Mouse (Mus musculus) cerebellum, adult 2 months (tissue): ENCODE results near the gene Smc6. TPM values are rescaled to one million over a fixed set of nuclear protein-coding genes. Genes with fewer than 3 reads are reported as not detected.

Experiments
- DNase-seq, 2 experiments: peaks; one replicate each; pipeline ENCODE4 v3.0.0; 2021
- H3K27ac ChIP-seq: fragments of 200-500 bp; 2 replicates; pipeline ENCODE4 v1.5.1; 2012; ENCODE audit warnings: low read length, control low read depth, inconsistent platforms; ENCODE audit not compliant: insufficient read depth
- H3K27me3 ChIP-seq: fragments of 200-500 bp; 2 replicates; pipeline ENCODE4 v1.6.1; 2012; ENCODE audit warnings: inconsistent platforms, mild to moderate bottlenecking, low read length, moderate library complexity; ENCODE audit not compliant: control insufficient read depth, insufficient read depth
- H3K4me1 ChIP-seq: fragments of 200-500 bp; 2 replicates; pipeline ENCODE4 v1.6.1; 2011; ENCODE audit warnings: low read length; ENCODE audit not compliant: control insufficient read depth, insufficient read depth
- H3K4me3 ChIP-seq: fragments of 200-500 bp; replicated peaks from 2 replicates; pipeline ENCODE3; 2011; ENCODE audit warnings: mild to moderate bottlenecking, low read depth, low read length, control low read depth; ENCODE audit not compliant: insufficient read depth
- CTCF ChIP-seq: fragments of 200-500 bp; IDR thresholded peaks from 2 replicates; pipeline ENCODE4 v1.5.1; 2011; ENCODE audit warnings: low read depth, mild to moderate bottlenecking, control low read depth, low read length, moderate library complexity, borderline replicate concordance; ENCODE audit not compliant: insufficient read depth
- POLR2A ChIP-seq: fragments of 200-500 bp; IDR thresholded peaks from 2 replicates; pipeline ENCODE4 v1.6.1; 2011; ENCODE audit warnings: low read length, control low read depth, borderline replicate concordance; ENCODE audit not compliant: insufficient read depth
- WGBS: fragments of 180-500 bp; shearing (Covaris S2); methylation state at CpG from one replicate; pipeline ENCODE4 v1.1.7; 2018; 5-methylcytosine and 5-hydroxymethylcytosine counted together
- polyA plus RNA-seq: library from polyadenylated mRNA; depleted of rRNA; stranded (reverse); fragments of >200 nt; gene quantifications from 2 replicates; pipeline ENCODE4 v1.2.3, GENCODE M21; 2012; rRNA removed

Smc6 gene
- polyA plus RNA-seq, 1 experiment: 44.3 TPM

DNA sequence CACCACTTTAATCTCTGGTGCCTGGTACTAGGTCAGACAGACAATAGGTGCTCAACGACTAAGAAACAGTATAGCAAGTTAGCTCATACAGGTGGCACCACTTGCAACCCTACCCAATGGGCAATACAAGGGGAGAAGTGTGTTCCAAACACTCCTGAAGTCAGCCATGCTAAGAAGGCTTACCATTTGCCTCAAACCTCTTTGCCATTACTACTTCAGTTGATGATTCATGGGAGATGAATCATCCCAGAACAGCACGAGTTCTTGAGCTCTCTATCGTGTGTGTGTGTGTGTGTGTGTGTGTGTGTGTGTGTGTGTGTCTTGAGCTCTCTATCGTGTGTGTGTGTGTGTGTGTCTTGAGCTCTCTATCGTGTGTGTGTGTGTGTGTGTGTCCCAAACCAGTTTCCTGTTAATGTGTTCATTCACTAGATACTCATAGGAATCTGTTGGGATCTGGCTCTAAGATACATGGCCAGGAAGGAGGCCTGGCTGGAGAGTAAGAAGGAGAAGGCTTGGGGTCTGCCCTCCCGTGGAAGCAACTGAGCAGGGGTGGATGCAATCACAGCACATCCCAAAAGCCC, 76.4 kb downstream of the Smc6 start:
- Histone ChIP-seq H3K4me3 (no peak overlapping the region), H3K27ac (no peak overlapping the region), H3K27me3 (no peaks in the 10 kb centered on the region), H3K4me1 (peaks cover 14% of the 10 kb centered on the region)
- DNase-seq: peak in 1 of 2 experiments; percentile 37
- WGBS: 53% methylated on average over 6 of the region's 6 CpGs
- TF ChIP-seq POLR2A (no peak), CTCF (no peak)

DNA sequence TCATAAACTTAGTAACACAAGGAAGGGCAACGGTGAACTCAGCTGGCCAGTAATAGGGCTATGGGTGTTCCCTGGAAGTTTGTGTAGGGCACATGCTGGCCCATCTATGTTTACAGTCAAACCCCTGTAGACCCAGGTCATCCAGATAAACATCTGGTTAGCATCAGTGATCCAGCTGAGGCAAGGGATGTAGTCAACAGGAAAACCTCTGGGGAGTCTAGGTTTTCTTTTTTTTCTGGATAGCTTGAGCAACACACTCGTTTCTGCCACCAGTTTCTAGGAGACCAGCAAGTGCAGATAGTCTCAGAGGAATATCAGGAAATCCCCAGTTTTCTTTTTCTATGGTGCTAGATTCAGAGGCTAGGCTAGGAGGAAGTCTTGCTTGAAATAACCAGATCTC, 80.3 kb downstream of the Smc6 start:
- Histone ChIP-seq H3K27me3 (no peaks in the 10 kb centered on the region), H3K27ac (no peak overlapping the region), H3K4me3 (no peak overlapping the region), H3K4me1 (peaks cover 16% of the 10 kb centered on the region)
- no peak for TF ChIP-seq POLR2A
- TF ChIP-seq CTCF: no peak
- no peak for DNase-seq
- WGBS: 71% methylated on average over 2 of the region's 2 CpGs

DNA sequence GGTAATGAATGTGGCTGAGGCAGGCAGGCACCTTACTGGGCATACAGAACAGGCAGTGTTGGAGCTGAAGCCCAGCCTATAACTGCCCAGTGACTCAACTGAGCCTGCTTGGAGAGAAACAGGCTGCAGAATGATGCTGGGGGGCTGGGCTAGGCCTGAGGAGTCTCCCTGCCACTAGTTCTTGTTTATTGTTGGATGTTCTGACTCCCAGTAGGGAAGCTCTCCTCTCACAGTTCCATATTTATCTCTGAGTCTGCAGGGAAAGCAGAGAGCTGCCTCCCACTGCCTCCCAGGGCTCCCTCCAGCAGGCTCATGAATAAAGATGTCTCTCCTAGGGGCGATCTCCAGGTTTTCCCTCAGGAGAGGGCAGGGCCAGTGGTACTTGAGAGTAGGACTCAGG, 82.7 kb downstream of the Smc6 start:
- DNase-seq: peak in 1 of 2 experiments; percentile 27
- WGBS: 3% methylated on average over 1 of the region's 1 CpGs
- Histone ChIP-seq H3K27ac (no peak overlapping the region), H3K4me1 (peaks cover 15% of the 10 kb centered on the region), H3K4me3 (no peak overlapping the region), H3K27me3 (no peaks in the 10 kb centered on the region)
- no peak for TF ChIP-seq POLR2A
- no peak for TF ChIP-seq CTCF

DNA sequence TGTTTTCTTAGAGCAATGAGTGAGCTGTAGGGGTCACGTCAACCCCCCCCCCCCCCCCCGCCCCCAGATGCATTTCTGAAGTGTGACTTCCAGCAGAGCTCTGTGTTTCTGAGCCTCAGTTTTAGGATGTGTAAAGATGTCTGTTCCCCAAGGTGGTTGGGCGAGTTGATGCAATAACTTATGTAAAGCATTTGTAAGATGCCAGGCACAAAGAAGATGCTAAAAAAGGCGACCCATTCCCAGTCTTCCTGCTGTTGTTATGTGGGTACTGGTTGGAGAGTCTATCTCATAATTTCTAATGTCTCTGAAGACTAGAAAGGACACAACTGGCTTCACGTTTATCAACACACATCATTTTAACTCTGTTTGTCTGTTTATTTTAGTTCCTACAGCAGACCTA, 84.2 kb downstream of the Smc6 start:
- H3K27me3 ChIP-seq: no peaks in the 10 kb centered on the region
- H3K27ac ChIP-seq: no peak overlapping the region
- 61% methylated on average over 5 of the region's 5 CpGs for WGBS
- DNase-seq: no peak
- no peak overlapping the region for H3K4me3 ChIP-seq
- peaks cover 15% of the 10 kb centered on the region for H3K4me1 ChIP-seq
- no peak for TF ChIP-seq CTCF
- TF ChIP-seq POLR2A: no peak

DNA sequence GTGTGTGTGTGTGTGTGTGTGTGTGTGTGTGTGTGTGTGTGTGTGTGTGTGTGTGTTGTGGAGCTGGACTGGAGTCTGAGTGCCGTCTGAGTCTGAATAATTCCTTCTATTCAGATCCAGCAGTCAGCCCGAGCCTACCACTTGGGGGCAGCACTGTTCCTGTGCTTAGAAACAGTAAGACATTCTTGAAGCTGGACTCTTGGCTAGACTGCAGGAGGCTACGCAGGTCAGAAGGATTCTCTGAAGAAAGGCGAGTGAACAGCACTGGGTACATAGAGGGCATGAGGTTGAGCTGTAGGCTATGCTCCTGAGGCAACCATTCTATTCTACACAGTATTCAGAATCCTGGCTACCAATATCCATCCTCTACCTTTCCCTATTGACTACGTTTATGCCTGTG, 85.2 kb downstream of the Smc6 start:
- H3K4me3 ChIP-seq: no peak overlapping the region
- no peaks in the 10 kb centered on the region for H3K27me3 ChIP-seq
- H3K27ac ChIP-seq: no peak overlapping the region
- 19% methylated on average over 5 of the region's 5 CpGs for WGBS
- peak; percentile 84 to 88 for DNase-seq
- peaks cover 15% of the 10 kb centered on the region for H3K4me1 ChIP-seq
- TF ChIP-seq CTCF: peak; percentile 84
- TF ChIP-seq POLR2A: no peak

DNA sequence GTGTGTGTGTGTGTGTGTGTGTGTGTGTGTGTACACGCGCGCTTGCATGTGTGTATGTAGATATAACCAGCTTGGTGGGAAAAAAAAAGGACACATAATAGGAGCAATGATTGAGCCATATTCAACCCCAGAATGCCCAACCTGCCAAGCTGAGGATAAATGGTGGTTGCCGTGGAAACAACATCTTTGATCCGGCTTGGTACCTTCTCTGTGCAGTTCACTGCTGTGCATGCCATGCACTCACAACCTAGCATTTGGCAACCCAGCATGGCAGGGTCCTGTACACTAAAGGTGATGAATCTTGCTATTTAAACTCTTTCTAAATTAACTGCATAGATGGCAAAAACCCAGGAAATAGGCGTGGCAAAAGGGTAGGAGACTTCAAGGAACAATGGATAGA, 96.7 kb downstream of the Smc6 start:
- H3K27me3 ChIP-seq: no peaks in the 10 kb centered on the region
- H3K4me1 ChIP-seq: peaks cover 8% of the 10 kb centered on the region
- no peak overlapping the region for H3K27ac ChIP-seq
- H3K4me3 ChIP-seq: no peak overlapping the region
- 73% methylated on average over 6 of the region's 6 CpGs for WGBS
- no peak for TF ChIP-seq POLR2A
- TF ChIP-seq CTCF: no peak
- DNase-seq: no peak

DNA sequence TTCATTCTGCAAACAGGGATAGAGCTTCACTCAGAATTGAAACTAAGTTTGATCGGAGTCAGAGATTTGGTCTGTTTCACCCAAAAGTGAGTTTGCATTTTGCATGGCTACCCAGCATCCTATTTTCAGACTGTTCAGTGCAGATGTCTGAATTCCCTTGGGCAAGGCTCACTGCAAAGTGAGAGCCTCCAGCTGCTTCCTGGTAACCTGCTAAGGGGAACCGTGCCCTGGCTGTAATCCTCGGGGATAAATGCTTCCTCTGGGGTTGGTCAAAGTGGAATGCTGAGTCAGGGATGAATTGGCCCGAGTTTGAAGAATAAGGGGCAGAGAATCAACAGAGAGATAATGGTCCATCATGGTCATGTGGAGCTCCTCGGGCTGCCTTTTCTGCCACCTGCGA, 99.2 kb downstream of the Smc6 start:
- Histone ChIP-seq H3K4me3 (no peak overlapping the region), H3K27me3 (no peaks in the 10 kb centered on the region), H3K4me1 (peaks cover 8% of the 10 kb centered on the region), H3K27ac (no peak overlapping the region)
- TF ChIP-seq POLR2A (no peak), CTCF (no peak)
- WGBS: 30% methylated on average over 6 of the region's 6 CpGs
- no peak for DNase-seq

DNA sequence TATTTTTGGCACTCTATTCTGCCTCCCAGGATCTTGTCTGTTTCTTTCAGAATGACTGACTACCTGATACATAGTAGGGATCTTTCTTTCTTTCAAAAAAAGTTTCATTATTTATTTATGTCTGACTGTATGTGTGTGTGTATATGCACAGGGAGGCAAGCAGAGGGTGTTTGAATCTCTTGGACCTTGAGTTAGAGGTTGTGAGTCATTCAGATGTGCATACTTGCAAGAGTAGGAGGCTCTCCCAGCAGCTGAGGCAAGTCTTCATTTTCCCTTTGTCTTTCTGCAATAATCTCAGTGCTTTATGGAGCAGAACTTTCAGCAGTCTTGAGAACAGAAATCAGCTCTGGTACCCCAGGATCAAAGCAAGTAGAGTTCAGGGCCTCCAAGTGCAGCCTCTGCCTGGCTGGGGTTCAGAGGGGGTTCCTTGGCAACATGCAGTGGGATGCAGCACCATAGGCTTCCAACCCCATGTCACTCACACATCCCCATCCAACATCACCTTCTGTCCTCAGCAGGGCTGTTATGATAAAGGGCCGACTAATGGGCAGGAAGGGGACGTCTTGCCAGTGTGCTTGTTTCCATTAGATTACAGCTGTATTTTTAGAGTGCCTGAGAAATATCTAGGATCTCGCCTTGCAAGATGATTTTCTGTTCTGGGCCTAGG, 101.5 kb downstream of the Smc6 start:
- Histone ChIP-seq H3K27ac (no peak overlapping the region), H3K27me3 (no peaks in the 10 kb centered on the region), H3K4me1 (peaks cover 11% of the 10 kb centered on the region), H3K4me3 (no peak overlapping the region)
- 64% methylated on average over 3 of the region's 3 CpGs for WGBS
- no peak for DNase-seq
- TF ChIP-seq CTCF: no peak
- TF ChIP-seq POLR2A: no peak

Other genes starting within 250 kb of the Smc6 start
- gene Kcns3, start 114.8 kb upstream of the Smc6 start, polyA plus RNA-seq: 7.0 and 9.1 TPM in 2 replicates
- not detected in 2 replicates for gene Msgn1, start 56.9 kb upstream of the Smc6 start, polyA plus RNA-seq
- 0.29 and 0.67 TPM in 2 replicates for gene Gen1, start 85 bp upstream of the Smc6 start, polyA plus RNA-seq
- 510 and 543 TPM in 2 replicates for gene Vsnl1, start 170.7 kb downstream of the Smc6 start, polyA plus RNA-seq
- 0.11 and 0.13 TPM in 2 replicates for gene Rad51ap2, start 190.2 kb downstream of the Smc6 start, polyA plus RNA-seq